Mouse (Mus musculus) cerebellum, postnatal 10 days (tissue): ENCODE measurements around the gene Gpnmb.

Experiments
- DNase-seq, 2 experiments: peaks; one replicate each; pipeline ENCODE4 v3.0.0; 2021; ENCODE audit warnings: mixed read lengths in 2 of 2

The Gpnmb gene

GRCm38 (mm10) chr6:49032783-49033182, 3.6 kb upstream of the Gpnmb start:
- DNase-seq, result no peak

DNA sequence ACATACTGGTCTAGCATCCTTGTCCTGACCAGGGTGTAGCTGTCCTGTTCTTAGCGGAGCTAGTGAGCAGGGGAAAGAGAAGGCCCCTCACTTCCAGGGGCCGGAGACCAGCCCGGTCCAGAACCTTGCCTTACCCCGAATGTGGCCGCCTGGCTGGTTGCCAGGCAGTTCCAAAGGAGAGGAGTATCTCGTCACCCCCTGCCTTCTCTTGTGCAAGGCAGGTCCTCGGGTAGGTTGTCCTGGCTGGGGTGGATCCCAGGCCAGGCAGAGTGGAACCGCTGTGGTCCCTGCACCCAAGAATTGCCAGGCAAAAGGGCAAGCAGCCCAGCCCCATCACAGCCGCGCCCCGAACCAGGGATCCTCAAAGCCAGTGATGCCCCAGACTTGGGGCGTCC, 919 bp downstream of the Gpnmb start:
- DNase-seq, result no peak

DNA sequence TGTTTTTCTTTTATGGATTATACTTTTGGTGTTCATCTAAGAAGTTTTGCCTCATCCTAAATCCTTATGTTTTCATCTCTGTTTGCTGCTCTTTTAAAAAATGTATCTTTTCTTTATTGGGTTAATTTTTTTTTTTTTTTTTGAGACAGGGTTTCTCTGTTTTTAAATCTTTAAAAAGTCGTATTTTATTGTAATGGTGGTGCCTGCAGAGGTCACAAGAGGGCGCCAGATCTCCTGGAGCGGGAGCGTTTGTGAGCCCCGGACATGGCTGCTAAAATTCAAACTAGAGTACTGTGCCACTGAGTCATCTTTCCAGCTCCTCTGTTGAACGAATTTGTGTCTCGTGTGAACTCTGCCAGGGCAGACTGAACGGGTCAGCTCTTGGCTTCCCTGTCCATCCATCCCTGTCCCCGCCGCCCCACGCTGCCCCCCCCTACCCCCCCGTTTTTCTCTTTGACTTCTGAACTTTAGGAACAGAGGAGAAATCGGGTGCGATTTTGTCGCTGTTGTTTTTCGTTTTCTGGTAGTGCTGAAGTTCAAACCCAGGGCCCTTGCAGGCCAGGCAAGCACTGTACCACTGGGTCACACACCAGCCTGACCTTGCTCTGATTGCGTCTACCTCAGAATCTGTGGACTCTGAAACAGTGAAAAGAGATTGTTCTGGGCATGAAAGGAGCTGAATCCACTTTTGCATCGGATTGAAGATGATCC, 3.3 kb downstream of the Gpnmb start:
- peak; percentile 78 to 79 for DNase-seq

GRCm38 (mm10) chr6:49046502-49046901, 10.2 kb downstream of the Gpnmb start:
- DNase-seq, result no peak

DNA sequence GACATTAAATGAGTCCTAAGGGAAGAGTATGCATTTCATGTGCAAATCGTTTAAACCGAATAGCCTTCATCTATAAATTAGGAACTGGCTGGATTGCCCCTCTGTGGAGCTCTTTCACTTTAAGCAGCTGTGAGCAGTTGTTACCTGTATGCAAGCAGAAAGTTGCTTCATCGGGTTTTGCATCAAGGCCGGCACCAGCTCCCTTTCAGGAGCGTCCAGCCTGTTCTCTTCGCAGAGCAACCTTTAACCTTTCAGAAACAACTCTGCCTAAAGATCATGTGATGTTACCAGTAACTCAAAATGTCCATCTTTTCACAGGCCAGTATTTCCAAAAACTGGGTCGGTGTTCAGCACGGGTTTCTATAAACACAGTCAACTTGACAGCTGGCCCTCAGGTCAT, 10.6 kb downstream of the Gpnmb start:
- no peak for DNase-seq

GRCm38 (mm10) chr6:49047848-49048247, 11.5 kb downstream of the Gpnmb start:
- no peak for DNase-seq

- no peak for DNase-seq
Observed at GRCm38 (mm10) chr6:49048395-49048794, 12.0 kb downstream of the Gpnmb start.

GRCm38 (mm10) chr6:49050677-49051410, 14.5 kb downstream of the Gpnmb start:
- DNase-seq, result no peak

GRCm38 (mm10) chr6:49052191-49052590, 15.8 kb downstream of the Gpnmb start:
- no peak for DNase-seq

DNA sequence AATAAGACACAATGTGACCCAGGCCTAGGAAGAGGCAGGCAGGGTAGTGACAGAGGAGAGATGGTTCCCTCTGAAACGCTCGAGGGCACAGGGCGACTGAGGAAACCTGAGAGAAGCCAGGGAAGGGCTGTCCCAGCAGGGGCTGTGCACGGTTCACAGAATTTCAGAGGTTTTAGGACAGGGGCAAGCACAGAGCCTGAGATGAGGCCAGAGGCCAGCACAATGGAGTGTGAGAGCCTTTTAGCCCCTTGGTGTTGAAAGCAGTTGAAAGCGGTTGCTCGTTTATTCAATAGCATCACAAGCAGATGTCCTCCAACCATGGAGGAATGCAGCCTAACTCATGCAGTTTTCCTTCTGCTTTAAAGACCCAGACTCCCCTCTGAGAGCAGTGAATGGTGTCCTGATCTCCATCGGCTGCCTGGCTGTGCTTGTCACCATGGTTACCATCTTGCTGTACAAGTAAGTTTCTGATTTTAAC, 18.9 kb downstream of the Gpnmb start:
- no peak for DNase-seq

DNA sequence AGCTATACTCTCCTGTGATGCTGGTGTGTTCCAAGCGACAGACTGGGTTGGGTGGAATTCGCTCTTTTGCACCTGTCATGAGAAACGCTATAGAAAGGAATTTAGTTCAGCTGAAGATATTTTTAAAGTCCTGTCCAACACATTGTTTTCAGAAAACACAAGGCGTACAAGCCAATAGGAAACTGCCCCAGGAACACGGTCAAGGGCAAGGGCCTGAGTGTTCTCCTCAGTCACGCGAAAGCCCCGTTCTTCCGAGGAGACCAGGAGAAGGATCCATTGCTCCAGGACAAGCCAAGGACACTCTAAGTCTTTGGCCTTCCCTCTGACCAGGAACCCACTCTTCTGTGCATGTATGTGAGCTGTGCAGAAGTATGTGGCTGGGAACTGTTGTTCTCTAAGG, 19.7 kb downstream of the Gpnmb start:
- no peak for DNase-seq

DNA sequence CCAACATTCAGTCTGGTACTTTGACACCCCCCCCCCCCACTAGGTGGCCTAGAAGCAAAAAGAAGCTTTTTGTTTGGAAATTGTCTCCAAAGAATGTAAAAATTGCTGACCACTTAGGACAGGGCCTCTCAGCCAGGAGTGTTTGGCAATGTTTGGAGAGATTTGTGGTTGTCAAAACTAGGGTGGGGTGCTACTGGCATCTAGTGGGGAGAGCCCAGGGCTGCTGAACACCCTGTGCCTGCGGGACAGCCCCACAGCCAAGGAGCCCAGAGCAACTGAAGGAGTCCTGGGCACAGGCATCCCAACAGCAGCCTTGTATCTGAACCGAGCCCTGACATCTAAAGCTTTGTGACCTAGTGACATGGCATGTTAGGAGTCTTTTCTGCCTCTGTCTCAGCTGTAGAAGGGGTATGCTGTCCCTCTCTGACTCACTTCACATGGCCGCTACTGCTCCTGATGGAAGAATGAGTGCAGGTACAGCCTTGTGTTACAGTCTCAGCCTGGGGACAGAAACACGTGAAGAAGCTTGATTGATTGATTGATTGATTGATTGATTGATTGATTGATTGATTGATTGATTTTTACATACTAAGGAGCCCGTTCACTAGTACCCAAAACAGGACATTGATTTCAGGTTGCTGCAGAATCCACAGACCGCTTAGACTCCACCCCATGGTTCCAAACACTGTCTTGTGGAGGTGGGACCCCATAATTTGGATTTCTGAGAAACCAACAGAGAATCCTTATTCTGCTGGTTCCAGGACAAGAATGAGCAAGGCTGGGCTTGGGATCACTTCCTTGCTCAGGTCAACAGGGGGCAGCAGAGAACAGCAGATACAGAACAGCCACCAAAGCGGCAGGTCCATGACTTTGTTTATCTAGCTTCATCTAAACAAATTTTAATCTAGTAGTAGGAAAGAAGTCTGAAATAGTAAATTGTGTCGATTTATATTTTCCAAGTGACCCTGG, 21.0 kb downstream of the Gpnmb start:
- DNase-seq, result peak; percentile 85 to 88

- DNase-seq, result no peak
Observed at GRCm38 (mm10) chr6:49068361-49068760, 32.0 kb downstream of the Gpnmb start.

GRCm38 (mm10) chr6:49073304-49074116, 37.2 kb downstream of the Gpnmb start, which contains the start of gene Malsu1:
Gene Malsu1 (plus strand): TSS chr6:49073795.
- DNase-seq, result peak; percentile 97 to 98

DNA sequence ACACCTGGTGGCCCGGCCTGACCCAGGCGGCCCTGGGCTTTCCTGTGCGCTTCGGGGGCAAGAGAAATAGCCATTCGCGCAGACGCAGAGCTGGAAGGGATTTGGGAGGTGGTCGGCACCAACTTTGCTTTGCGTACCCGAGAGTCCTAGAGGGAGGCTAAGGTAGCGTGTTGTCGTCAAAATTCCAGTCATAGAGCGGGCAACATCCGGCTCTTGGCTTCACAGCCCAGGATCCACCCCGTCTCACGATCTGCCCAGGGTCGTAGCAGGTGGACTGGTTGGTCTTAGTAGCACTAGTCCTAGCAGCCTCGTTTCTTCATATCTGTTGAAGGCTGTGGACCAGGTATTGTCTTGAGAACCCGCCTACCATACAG, 37.8 kb downstream of the Gpnmb start:
- no peak for DNase-seq

GRCm38 (mm10) chr6:49077894-49078293, 41.5 kb downstream of the Gpnmb start:
- no peak for DNase-seq

GRCm38 (mm10) chr6:49079313-49079712, 43.0 kb downstream of the Gpnmb start:
- no peak for DNase-seq

- DNase-seq, result no peak
Observed at GRCm38 (mm10) chr6:49083008-49083407, 46.7 kb downstream of the Gpnmb start.

GRCm38 (mm10) chr6:49094968-49095367, 58.6 kb downstream of the Gpnmb start:
- peak; percentile 46 for DNase-seq

- DNase-seq, result peak; percentile 47 to 52
Observed at GRCm38 (mm10) chr6:49096421-49096820, 60.1 kb downstream of the Gpnmb start.

- peak; percentile 90 to 92 for DNase-seq
Observed at GRCm38 (mm10) chr6:49096933-49097461, 60.7 kb downstream of the Gpnmb start.

- peak; percentile 84 to 89 for DNase-seq
Observed at GRCm38 (mm10) chr6:49097596-49098110, 61.3 kb downstream of the Gpnmb start.
